Mouse (Mus musculus): ENCODE data around the gene Retsat. TPM values are rescaled to one million over a fixed set of nuclear protein-coding genes. Genes with fewer than 3 reads are reported as not detected.

Gene Retsat
- polyA plus RNA-seq, 1 experiment from 2014 or later, result 54.1 TPM

DNA sequence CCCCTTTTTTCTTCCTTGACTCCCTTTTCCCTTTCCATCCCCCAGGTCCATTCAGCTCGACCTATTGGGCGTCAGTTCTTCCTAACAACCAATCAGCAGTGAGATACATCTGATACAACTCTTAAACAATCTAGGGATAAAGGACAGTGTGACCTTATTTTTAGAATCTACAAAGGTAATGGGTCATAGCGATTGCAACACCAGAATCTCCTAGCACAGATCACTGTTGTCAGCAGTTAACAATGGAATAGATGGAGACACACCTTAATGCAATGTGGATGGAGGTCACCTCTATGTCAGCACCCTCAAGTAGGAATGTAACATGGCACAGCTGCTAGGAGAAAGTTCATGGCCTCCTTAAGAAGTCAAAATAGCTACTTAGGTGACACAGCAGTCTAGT, 24.6 kb downstream of the Retsat start:
- DNase-seq (ENCODE audit: low spot score), result no peak
- TF ChIP-seq EP300 (optimal IDR thresholded peaks at IDR 0.05), result no peak
- TF ChIP-seq CTCF (IDR thresholded peaks at IDR 0.05; ENCODE audit: low read depth), result no peak
- Histone ChIP-seq H3K4me3 (ENCODE audit: low read depth, low read length) (no peak overlapping the region), H3K4me1 (replicated peaks; ENCODE audit: control insufficient read depth, insufficient read depth) (no peaks in the 10 kb centered on the region), H3K27me3 (ENCODE audit: control insufficient read depth, insufficient read depth, low read length) (no peaks in the 10 kb centered on the region), H3K27ac (replicated peaks) (no peak overlapping the region), H3K9ac (ENCODE audit: low read length) (no peak overlapping the region), H3K36me3 (ENCODE audit: control insufficient read depth, insufficient read depth, low read length) (peaks cover 4% of the 10 kb centered on the region; the same call in 1 of the 2 replicates), H3K9me3 (ENCODE audit: control insufficient read depth, low read length) (no peaks in the 10 kb centered on the region), H3K4me2 (replicated peaks; ENCODE audit: low read depth) (no peak overlapping the region)
- ATAC-seq (ENCODE audit: low FRiP score, low TSS enrichment), result no peak
- 46% methylated on average over 3 of the region's 3 CpGs for WGBS

- Histone ChIP-seq H3K27me3 (ENCODE audit: control insufficient read depth, insufficient read depth, low read length) (no peaks in the 10 kb centered on the region), H3K9ac (ENCODE audit: low read length) (no peak overlapping the region), H3K27ac (replicated peaks) (no peak overlapping the region), H3K4me1 (replicated peaks; ENCODE audit: control insufficient read depth, insufficient read depth) (no peaks in the 10 kb centered on the region), H3K4me3 (ENCODE audit: low read depth, low read length) (no peak overlapping the region), H3K9me3 (ENCODE audit: control insufficient read depth, low read length) (no peaks in the 10 kb centered on the region), H3K4me2 (replicated peaks; ENCODE audit: low read depth) (no peak overlapping the region), H3K36me3 (ENCODE audit: control insufficient read depth, insufficient read depth, low read length) (peaks cover 4% of the 10 kb centered on the region; the same call in 1 of the 2 replicates)
- no peak for ATAC-seq (ENCODE audit: low FRiP score, low TSS enrichment)
- DNase-seq (ENCODE audit: low spot score), result no peak
- 87% methylated on average over 8 of the region's 8 CpGs for WGBS
- TF ChIP-seq CTCF (IDR thresholded peaks at IDR 0.05; ENCODE audit: low read depth) (no peak), EP300 (optimal IDR thresholded peaks at IDR 0.05) (no peak)
Observed at GRCm38 (mm10) chr6:72623661-72624402, 25.6 kb downstream of the Retsat start.

DNA sequence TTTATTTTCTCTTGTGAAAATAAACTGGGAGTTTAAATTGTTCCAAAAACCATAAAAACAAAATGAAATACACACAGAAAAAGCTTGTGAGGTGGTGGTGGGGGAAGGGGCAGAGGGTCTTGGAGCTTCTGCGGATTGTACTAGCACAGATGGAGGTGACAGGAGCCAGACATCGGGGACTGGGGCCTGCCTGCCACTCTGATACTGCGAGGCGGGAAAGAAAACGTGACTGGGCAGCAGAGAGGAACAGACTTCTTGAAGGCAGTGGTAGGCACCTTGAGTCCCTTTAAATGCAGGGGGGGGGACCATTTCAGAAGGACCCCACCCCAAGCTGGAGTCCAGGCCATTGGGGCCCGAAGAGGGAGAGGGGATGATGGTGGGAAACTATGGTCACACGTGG, 28.1 kb downstream of the Retsat start:
- no peaks in the 10 kb centered on the region for H3K4me1 ChIP-seq (replicated peaks; ENCODE audit: control insufficient read depth, insufficient read depth)
- H3K4me2 ChIP-seq (replicated peaks; ENCODE audit: low read depth), result no peak overlapping the region
- H3K27ac ChIP-seq (replicated peaks), result 0 out of 2 replicates have a peak overlapping the region, but pooled peaks have one; percentile 2
- no peak for DNase-seq (ENCODE audit: low spot score)
- no peak for ATAC-seq (ENCODE audit: low FRiP score, low TSS enrichment)
- H3K4me3 ChIP-seq (ENCODE audit: low read depth, low read length), result no peak overlapping the region
- TF ChIP-seq CTCF (IDR thresholded peaks at IDR 0.05; ENCODE audit: low read depth) (no peak), EP300 (optimal IDR thresholded peaks at IDR 0.05) (no peak)
- H3K9me3 ChIP-seq (ENCODE audit: control insufficient read depth, low read length), result no peaks in the 10 kb centered on the region
- H3K36me3 ChIP-seq (ENCODE audit: control insufficient read depth, insufficient read depth, low read length), result peaks cover 4% of the 10 kb centered on the region; the same call in 1 of the 2 replicates
- H3K27me3 ChIP-seq (ENCODE audit: control insufficient read depth, insufficient read depth, low read length), result no peaks in the 10 kb centered on the region
- WGBS, result 79% methylated on average over 7 of the region's 7 CpGs
- H3K9ac ChIP-seq (ENCODE audit: low read length), result no peak overlapping the region

GRCm38 (mm10) chr6:72627276-72627675, 29.0 kb downstream of the Retsat start:
- ATAC-seq (ENCODE audit: low FRiP score, low TSS enrichment) (no peak), DNase-seq (ENCODE audit: low spot score) (no peak)
- WGBS, result 82% methylated on average over 16 of the region's 16 CpGs
- TF ChIP-seq EP300 (optimal IDR thresholded peaks at IDR 0.05) (no peak), CTCF (IDR thresholded peaks at IDR 0.05; ENCODE audit: low read depth) (no peak)
- no peaks in the 10 kb centered on the region for H3K27me3 ChIP-seq (ENCODE audit: control insufficient read depth, insufficient read depth, low read length)
- H3K36me3 ChIP-seq (ENCODE audit: control insufficient read depth, insufficient read depth, low read length), result peaks cover 4% of the 10 kb centered on the region; the same call in 1 of the 2 replicates
- no peaks in the 10 kb centered on the region for H3K4me1 ChIP-seq (replicated peaks; ENCODE audit: control insufficient read depth, insufficient read depth)
- H3K9ac ChIP-seq (ENCODE audit: low read length), result no peak overlapping the region
- H3K27ac ChIP-seq (replicated peaks), result no peak overlapping the region
- H3K4me2 ChIP-seq (replicated peaks; ENCODE audit: low read depth), result no peak overlapping the region
- H3K9me3 ChIP-seq (ENCODE audit: control insufficient read depth, low read length), result no peaks in the 10 kb centered on the region
- H3K4me3 ChIP-seq (ENCODE audit: low read depth, low read length), result no peak overlapping the region

DNA sequence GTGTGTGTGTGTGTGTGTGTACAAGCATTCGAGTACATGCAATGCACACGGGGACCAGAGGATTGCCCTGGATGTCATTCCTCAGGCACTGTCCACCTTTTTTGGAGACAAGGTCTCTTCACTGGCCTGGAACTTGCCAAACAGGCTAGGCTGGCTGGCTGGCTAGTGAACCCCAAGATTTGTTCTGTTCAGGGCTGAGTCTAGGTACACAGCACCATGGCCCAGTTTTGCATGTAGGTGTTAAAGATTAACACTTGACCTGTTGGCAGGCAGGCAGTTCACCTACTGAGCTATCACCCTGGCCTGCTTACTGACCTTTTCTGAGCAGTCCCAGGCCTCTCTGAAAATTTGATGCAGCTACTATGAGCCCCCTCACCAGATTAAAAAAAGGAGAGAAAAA, 32.1 kb downstream of the Retsat start:
- no peak for TF ChIP-seq EP300 (optimal IDR thresholded peaks at IDR 0.05)
- no peak for TF ChIP-seq CTCF (IDR thresholded peaks at IDR 0.05; ENCODE audit: low read depth)
- Histone ChIP-seq H3K4me3 (ENCODE audit: low read depth, low read length) (no peak overlapping the region), H3K27me3 (ENCODE audit: control insufficient read depth, insufficient read depth, low read length) (no peaks in the 10 kb centered on the region), H3K9ac (ENCODE audit: low read length) (no peak overlapping the region), H3K27ac (replicated peaks) (peak overlapping the region; percentile 31; the same call in 1 of the 2 replicates), H3K4me2 (replicated peaks; ENCODE audit: low read depth) (no peak overlapping the region), H3K9me3 (ENCODE audit: control insufficient read depth, low read length) (no peaks in the 10 kb centered on the region), H3K36me3 (ENCODE audit: control insufficient read depth, insufficient read depth, low read length) (peaks cover 4% of the 10 kb centered on the region; the same call in 1 of the 2 replicates), H3K4me1 (replicated peaks; ENCODE audit: control insufficient read depth, insufficient read depth) (no peaks in the 10 kb centered on the region)
- 78% methylated on average over 2 of the region's 2 CpGs for WGBS
- DNase-seq (ENCODE audit: low spot score), result peak; percentile 72
- ATAC-seq (ENCODE audit: low FRiP score, low TSS enrichment), result peak; percentile 69

DNA sequence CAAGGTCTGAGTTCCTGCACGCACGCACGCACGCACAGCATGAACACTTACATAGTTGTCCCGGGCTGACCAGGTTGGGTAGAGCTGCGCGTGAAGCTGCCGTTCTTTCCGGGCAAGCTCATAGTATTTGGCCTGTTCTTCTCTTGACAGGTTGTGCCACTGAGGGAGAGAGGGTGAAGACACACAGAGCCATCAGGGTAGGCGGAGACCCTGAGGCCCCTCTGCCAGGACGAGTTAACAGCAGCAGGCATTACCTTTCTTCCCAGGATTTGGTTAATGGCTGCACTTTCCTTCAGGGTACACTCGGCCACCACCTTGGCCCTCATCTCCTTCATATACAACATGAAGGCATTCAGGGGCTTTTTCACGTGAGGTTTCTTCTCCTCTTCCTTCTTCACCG, 32.7 kb downstream of the Retsat start:
- Histone ChIP-seq H3K4me1 (replicated peaks; ENCODE audit: control insufficient read depth, insufficient read depth) (no peaks in the 10 kb centered on the region; the same call in 1 of the 2 replicates), H3K9ac (ENCODE audit: low read length) (no peak overlapping the region), H3K27ac (replicated peaks) (no peak overlapping the region), H3K4me2 (replicated peaks; ENCODE audit: low read depth) (no peak overlapping the region), H3K4me3 (ENCODE audit: low read depth, low read length) (no peak overlapping the region), H3K36me3 (ENCODE audit: control insufficient read depth, insufficient read depth, low read length) (peaks cover 4% of the 10 kb centered on the region; the same call in 1 of the 2 replicates), H3K9me3 (ENCODE audit: control insufficient read depth, low read length) (no peaks in the 10 kb centered on the region), H3K27me3 (ENCODE audit: control insufficient read depth, insufficient read depth, low read length) (no peaks in the 10 kb centered on the region)
- DNase-seq (ENCODE audit: low spot score) (no peak), ATAC-seq (ENCODE audit: low FRiP score, low TSS enrichment) (no peak)
- no peak for TF ChIP-seq CTCF (IDR thresholded peaks at IDR 0.05; ENCODE audit: low read depth)
- TF ChIP-seq EP300 (optimal IDR thresholded peaks at IDR 0.05), result no peak
- 91% methylated on average over 14 of the region's 14 CpGs for WGBS

All from stomach, postnatal 0 days (tissue).